Mouse (Mus musculus): ENCODE data around the gene Kcnh1. TPM values are rescaled to one million over a fixed set of nuclear protein-coding genes. Genes with fewer than 3 reads are reported as not detected.

Gene Kcnh1
- polyA plus RNA-seq, 1 experiment from 2014 or later, result 0.94 TPM

DNA sequence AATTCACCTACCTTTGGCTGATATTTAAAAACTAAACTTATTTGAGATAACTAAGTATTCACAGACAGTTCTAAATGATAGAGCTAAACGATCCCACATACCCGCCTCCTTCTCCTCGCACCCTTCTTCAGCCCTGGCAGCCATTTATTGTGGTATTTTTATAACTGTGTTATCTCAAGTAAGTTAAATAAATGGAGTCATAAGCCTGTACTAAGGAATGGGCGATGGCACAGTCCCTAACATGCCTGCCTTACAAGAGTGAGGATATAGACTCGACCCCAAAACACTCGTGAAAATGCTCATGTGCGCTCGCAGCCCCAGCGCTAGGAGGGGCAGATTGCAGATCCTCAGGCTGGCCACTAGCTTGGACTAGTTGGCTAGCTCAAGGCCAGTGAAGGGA is 79.3 kb downstream of the Kcnh1 start:
- H3K4me3 ChIP-seq, result no peak overlapping the region
- H3K9me3 ChIP-seq, result no peaks in the 10 kb centered on the region
- H3K9ac ChIP-seq (replicated peaks), result no peak overlapping the region
- no peaks in the 10 kb centered on the region for H3K36me3 ChIP-seq
- H3K27ac ChIP-seq (replicated peaks), result no peak overlapping the region
- H3K4me1 ChIP-seq, result no peaks in the 10 kb centered on the region
- WGBS, result 93% methylated on average over 9 of the region's 9 CpGs
- no peak overlapping the region for H3K4me2 ChIP-seq (replicated peaks)
- H3K27me3 ChIP-seq, result no peaks in the 10 kb centered on the region; the same call in 1 of the 2 replicates
- ATAC-seq (ENCODE audit: low FRiP score, low read depth), result no peak

DNA sequence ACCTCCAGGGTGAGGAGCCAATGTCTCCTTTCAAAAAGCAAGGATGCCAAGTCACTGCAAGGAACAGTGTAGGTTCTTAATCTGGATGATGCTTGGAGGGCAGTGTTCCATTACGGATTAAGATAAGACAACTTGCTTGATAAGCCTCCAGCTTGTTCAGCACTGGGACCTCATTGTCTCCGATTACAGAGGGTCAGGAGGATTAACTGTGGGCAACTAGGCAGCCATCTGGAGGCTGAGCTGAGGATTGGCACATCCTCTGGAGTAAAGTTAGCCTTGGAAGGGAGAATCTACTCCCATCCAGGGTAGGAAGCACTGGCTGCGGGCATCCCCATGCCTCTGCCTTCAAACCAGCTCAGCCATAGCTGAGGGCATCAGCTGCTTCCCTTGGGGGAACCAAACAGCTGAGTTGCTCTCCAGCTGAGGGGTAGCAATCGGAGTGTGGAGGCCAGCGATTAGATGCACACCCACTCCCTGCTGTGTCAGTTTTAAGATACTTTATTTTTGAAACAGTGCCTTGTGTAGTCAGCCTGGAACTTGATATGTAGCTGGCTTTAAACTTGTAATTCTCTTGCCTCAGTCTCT is 87.3 kb downstream of the Kcnh1 start:
- no peak for ATAC-seq (ENCODE audit: low FRiP score, low read depth)
- H3K4me3 ChIP-seq, result no peak overlapping the region
- no peaks in the 10 kb centered on the region for H3K9me3 ChIP-seq
- H3K4me1 ChIP-seq, result peaks cover 4% of the 10 kb centered on the region; the same call in 1 of the 2 replicates
- H3K9ac ChIP-seq (replicated peaks), result no peak overlapping the region
- no peak overlapping the region for H3K4me2 ChIP-seq (replicated peaks)
- H3K27ac ChIP-seq (replicated peaks), result no peak overlapping the region
- WGBS, result 37% methylated on average over 5 of the region's 5 CpGs
- H3K36me3 ChIP-seq, result no peaks in the 10 kb centered on the region
- peaks cover 5% of the 10 kb centered on the region for H3K27me3 ChIP-seq

DNA sequence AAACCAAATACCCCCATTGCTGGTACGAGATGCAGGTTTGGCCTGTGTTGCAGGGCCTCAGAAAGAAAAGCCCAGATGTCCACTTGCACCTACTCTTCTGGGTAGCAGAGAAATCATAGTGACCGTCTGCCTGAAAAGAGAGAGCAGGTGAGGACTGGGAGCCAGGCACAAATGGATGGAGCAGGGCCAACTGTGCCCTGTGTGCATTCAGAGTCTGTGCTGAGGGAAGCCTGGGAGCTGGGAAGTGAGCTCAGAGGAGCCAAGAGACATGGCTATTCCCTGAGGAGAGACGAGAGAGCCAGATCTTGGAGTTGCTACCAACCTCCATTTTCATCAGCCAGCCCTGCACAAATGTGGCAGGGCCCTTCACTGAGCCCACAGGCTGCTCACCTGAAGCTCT is 93.8 kb downstream of the Kcnh1 start:
- H3K4me2 ChIP-seq (replicated peaks), result no peak overlapping the region
- WGBS, result 75% methylated on average over 3 of the region's 3 CpGs

DNA sequence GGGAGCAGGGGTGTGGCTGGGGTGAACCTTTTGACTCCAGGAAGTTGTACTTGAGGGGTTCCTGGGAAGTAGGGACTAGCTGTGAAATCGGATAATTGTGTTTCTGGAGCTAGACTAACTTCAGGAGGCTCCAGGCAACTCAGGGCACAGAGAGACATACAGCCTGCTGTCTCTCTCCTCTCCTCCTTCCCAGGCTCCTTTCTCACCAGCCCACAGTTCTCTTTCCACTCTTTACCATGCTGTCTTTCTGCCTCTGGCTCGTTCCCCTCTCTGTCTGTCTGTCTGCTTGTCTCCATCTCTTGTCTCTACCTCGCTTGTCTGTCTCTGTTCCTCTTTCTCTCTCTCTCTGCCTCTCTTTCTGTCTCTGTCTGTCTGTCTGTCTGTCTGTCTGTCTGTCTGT is 94.4 kb downstream of the Kcnh1 start:
- no peak overlapping the region for H3K9ac ChIP-seq (replicated peaks)
- WGBS, result 82% methylated on average over 3 of the region's 3 CpGs
- H3K27ac ChIP-seq (replicated peaks), result no peak overlapping the region
- no peak overlapping the region for H3K4me3 ChIP-seq
- no peak for ATAC-seq (ENCODE audit: low FRiP score, low read depth)
- no peaks in the 10 kb centered on the region for H3K36me3 ChIP-seq
- no peak overlapping the region for H3K4me2 ChIP-seq (replicated peaks)
- no peaks in the 10 kb centered on the region for H3K9me3 ChIP-seq
- H3K4me1 ChIP-seq, result no peaks in the 10 kb centered on the region
- H3K27me3 ChIP-seq, result no peaks in the 10 kb centered on the region

More for the DNA sequence above, 93.8 kb downstream of the Kcnh1 start:
- H3K36me3 ChIP-seq, result no peaks in the 10 kb centered on the region
- H3K4me3 ChIP-seq, result no peak overlapping the region
- no peaks in the 10 kb centered on the region for H3K27me3 ChIP-seq
- no peak overlapping the region for H3K9ac ChIP-seq (replicated peaks)
- H3K27ac ChIP-seq (replicated peaks), result no peak overlapping the region
- no peaks in the 10 kb centered on the region for H3K9me3 ChIP-seq
- ATAC-seq (ENCODE audit: low FRiP score, low read depth), result no peak
- H3K4me1 ChIP-seq, result no peaks in the 10 kb centered on the region

DNA sequence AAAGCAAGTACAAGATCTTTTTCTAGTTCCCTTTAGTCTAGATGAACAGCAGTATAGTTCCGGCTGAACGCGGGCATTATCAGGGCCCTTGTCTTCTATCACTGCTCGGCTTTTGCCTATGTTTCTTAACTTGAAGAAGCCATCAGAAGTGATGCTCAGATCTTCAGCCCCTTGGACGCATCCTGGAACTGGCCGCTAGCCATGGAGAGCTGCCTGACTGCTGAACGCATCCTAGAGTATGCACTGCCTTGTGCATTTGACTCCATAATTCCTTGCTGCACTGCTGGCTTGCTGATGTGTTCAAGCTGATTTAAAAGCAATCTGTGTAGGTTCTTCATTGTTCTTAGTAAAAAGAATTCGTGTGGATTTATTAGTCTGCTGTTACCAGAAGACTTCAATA is 97.9 kb downstream of the Kcnh1 start:
- ATAC-seq (ENCODE audit: low FRiP score, low read depth), result no peak
- Histone ChIP-seq H3K9me3 (no peaks in the 10 kb centered on the region), H3K27me3 (no peaks in the 10 kb centered on the region), H3K4me3 (no peak overlapping the region), H3K9ac (replicated peaks) (no peak overlapping the region), H3K4me2 (replicated peaks) (no peak overlapping the region), H3K27ac (replicated peaks) (no peak overlapping the region), H3K4me1 (no peaks in the 10 kb centered on the region), H3K36me3 (no peaks in the 10 kb centered on the region)
- 83% methylated on average over 8 of the region's 8 CpGs for WGBS

DNA sequence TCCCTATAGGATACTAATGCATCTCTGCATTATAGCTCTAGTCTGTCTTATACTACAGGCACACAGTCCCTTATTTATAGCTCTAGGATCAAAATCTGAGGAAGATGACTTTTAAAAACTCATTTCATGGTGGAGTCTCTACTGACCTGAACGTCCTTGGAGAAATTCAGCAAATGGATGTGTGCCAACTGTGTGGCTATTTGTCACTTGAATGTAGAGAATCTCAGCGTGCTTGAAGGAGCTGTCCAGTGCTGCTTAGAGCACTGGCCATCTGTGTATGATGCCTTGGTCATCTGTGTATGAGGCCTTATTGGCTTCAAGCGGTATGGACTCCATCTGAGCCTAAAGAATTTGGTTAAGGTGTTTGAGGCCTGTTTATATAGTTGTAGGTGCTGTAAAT is 100.7 kb downstream of the Kcnh1 start:
- Histone ChIP-seq H3K4me1 (no peaks in the 10 kb centered on the region), H3K27ac (replicated peaks) (no peak overlapping the region), H3K9me3 (no peaks in the 10 kb centered on the region), H3K4me2 (replicated peaks) (no peak overlapping the region), H3K36me3 (no peaks in the 10 kb centered on the region), H3K27me3 (no peaks in the 10 kb centered on the region), H3K9ac (replicated peaks) (no peak overlapping the region), H3K4me3 (no peak overlapping the region)
- ATAC-seq (ENCODE audit: low FRiP score, low read depth), result no peak
- WGBS, result 76% methylated on average over 3 of the region's 3 CpGs

DNA sequence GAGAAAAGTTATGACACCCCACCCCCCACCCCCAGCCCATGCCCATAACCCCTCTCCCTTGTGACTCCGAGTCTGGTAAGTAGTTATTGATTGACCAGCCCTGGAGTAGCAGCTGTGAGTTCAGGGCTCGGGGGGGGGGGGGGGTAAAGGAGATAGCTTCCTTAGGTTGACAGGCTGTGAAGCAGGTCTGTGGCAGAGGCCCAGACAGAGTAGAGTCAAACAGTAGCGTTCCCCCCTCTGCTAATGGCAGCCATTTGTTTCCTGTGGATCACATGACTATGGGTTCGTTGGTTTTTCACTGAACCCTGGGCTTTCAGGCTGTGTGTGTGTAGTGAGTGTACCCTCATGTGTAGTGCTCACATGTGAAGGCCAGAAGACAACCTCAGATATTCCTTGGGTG is 102.8 kb downstream of the Kcnh1 start:
- H3K27me3 ChIP-seq, result no peaks in the 10 kb centered on the region
- H3K9me3 ChIP-seq, result no peaks in the 10 kb centered on the region
- H3K9ac ChIP-seq (replicated peaks), result no peak overlapping the region
- no peak for ATAC-seq (ENCODE audit: low FRiP score, low read depth)
- H3K36me3 ChIP-seq, result no peaks in the 10 kb centered on the region
- 73% methylated on average over 4 of the region's 4 CpGs for WGBS
- H3K4me3 ChIP-seq, result no peak overlapping the region
- no peaks in the 10 kb centered on the region for H3K4me1 ChIP-seq
- H3K27ac ChIP-seq (replicated peaks), result no peak overlapping the region
- no peak overlapping the region for H3K4me2 ChIP-seq (replicated peaks)

DNA sequence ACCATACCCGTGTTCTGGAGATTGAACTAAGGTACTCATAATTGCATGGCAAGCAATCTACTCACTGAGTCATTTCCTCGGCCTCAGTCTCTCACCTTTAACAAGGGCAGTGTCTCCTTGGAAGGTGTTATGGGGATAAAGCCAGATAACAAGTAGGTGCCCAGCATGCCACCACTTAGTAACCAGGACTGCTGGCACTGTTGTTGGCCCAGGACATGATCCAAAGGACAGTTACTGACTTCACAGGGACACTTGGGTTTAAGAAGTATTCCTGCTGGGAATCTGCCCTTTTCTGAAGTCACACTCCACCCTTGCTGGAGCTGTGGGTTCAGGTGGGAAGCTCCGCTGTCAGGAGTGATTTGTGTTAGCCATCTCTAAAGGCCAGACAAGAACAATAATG is 103.3 kb downstream of the Kcnh1 start:
- ATAC-seq (ENCODE audit: low FRiP score, low read depth), result no peak
- Histone ChIP-seq H3K9me3 (no peaks in the 10 kb centered on the region), H3K4me2 (replicated peaks) (no peak overlapping the region), H3K4me3 (no peak overlapping the region), H3K9ac (replicated peaks) (no peak overlapping the region), H3K27ac (replicated peaks) (no peak overlapping the region), H3K36me3 (no peaks in the 10 kb centered on the region), H3K27me3 (no peaks in the 10 kb centered on the region), H3K4me1 (no peaks in the 10 kb centered on the region)
- 81% methylated on average over 3 of the region's 3 CpGs for WGBS

DNA sequence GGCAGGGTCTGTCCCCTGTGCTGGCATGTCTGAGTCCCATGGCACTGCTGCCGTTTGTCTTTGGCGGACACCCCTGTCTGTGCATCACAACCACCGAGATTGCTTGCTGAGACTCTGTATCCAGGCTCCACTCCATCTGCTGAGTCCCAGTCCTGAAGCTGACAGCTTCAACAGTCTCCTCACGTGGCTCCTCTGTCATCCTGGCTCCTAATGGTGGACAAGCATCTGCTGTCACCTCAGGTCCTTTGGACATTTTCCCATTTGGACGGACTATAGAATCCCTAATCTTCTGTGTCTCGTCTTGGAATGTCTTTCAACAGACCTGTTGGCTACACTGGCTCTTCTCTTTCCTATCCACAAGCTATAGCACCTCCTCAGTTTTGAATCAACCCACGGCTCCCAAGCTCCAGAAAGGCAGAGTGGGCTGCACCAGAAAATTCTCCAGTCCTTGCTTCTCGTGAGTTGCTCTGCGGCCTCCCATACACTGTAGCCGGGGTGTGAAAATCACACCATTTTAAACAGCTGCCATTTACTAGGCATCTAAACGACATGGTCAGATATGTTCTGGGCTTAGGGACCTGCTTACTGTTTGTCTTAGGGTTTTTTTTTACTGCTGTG is 104.8 kb downstream of the Kcnh1 start:
- no peak for ATAC-seq (ENCODE audit: low FRiP score, low read depth)
- Histone ChIP-seq H3K9me3 (no peaks in the 10 kb centered on the region), H3K4me1 (no peaks in the 10 kb centered on the region), H3K9ac (replicated peaks) (no peak overlapping the region), H3K4me3 (no peak overlapping the region), H3K27ac (replicated peaks) (no peak overlapping the region), H3K27me3 (no peaks in the 10 kb centered on the region), H3K4me2 (replicated peaks) (no peak overlapping the region), H3K36me3 (no peaks in the 10 kb centered on the region)
- 85% methylated on average over 11 of the region's 11 CpGs for WGBS

DNA sequence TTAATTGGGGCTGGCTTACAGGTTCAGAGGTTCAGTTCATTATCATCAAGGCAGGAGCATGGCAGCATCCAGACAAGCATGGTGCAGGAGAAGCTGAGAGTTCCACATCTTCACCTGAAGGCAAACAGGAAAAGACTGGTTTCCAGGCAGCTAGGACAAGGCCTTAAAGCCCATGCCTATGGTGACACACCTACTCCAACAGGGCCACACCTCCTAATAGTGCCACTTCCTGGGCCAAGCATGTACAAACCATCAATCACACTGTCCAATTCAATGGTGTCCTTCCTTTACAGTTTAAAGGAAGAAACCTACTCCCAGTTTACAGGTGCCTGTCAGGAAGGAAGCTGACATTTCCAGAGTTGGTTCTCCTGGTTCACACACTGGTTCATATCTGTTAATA is 105.3 kb downstream of the Kcnh1 start:
- Histone ChIP-seq H3K9ac (replicated peaks) (no peak overlapping the region), H3K9me3 (no peaks in the 10 kb centered on the region), H3K4me3 (no peak overlapping the region), H3K4me1 (no peaks in the 10 kb centered on the region), H3K27ac (replicated peaks) (no peak overlapping the region), H3K27me3 (no peaks in the 10 kb centered on the region), H3K36me3 (no peaks in the 10 kb centered on the region), H3K4me2 (replicated peaks) (no peak overlapping the region)
- no peak for ATAC-seq (ENCODE audit: low FRiP score, low read depth)

DNA sequence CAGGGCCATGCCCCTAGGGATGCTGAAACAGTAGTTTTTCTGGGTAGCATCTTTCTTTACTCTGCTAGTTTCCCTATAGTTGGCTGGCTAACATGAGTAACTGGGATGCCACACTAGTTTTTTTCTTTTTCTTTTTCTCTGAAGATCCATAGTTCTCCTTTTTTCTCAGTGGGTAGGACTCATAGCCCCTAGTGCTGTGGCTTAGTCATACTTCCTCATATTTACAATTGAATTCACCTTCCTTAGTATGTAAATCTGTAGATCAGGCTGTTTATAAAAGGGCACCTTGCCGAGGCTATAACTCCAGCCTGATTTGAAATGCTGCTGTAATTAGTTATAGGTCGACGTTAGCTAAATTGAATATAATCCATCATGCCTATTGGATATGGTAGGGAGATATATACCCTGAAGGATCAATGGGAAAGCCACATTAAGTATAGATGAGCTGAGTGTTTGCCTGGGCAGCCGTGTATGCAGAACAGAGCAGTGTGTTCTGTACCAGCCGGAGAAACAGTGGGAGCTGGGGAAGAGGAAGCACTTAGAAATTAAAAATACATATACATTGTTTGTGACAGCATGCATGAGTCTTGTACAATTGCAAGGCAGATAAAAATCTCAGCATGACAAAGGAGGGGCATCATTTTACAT is 107.0 kb downstream of the Kcnh1 start:
- Histone ChIP-seq H3K36me3 (no peaks in the 10 kb centered on the region), H3K27me3 (no peaks in the 10 kb centered on the region), H3K4me3 (no peak overlapping the region), H3K4me1 (no peaks in the 10 kb centered on the region), H3K27ac (replicated peaks) (no peak overlapping the region), H3K4me2 (replicated peaks) (no peak overlapping the region), H3K9ac (replicated peaks) (no peak overlapping the region), H3K9me3 (no peaks in the 10 kb centered on the region)
- WGBS, result 72% methylated on average over 5 of the region's 5 CpGs
- ATAC-seq (ENCODE audit: low FRiP score, low read depth), result no peak

DNA sequence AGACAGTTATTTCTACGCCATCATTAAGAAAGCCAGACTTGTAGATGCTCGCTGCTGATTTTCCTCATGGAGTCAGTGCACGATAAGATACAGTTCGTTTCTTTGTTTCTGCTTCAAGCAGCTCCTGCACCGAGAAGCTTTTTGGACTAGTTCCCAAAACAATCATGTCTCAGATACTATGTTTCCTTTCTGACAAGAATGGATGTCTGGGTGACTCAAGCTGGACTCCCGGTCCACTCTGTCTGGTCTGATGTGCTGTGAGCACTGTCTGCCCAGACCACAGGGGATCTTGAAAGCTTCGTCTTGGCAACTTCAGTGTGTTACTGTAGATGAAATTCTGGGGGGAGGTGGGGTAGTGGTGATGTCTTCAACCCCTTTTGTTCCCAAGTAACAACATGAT is 109.8 kb downstream of the Kcnh1 start:
- WGBS, result 83% methylated on average over 7 of the region's 7 CpGs
- no peaks in the 10 kb centered on the region for H3K27me3 ChIP-seq

More for the DNA sequence above, 109.8 kb downstream of the Kcnh1 start:
- Histone ChIP-seq H3K27ac (replicated peaks) (no peak overlapping the region), H3K4me1 (no peaks in the 10 kb centered on the region), H3K36me3 (no peaks in the 10 kb centered on the region), H3K4me3 (no peak overlapping the region), H3K9ac (replicated peaks) (no peak overlapping the region), H3K4me2 (replicated peaks) (no peak overlapping the region), H3K9me3 (no peaks in the 10 kb centered on the region)
- no peak for ATAC-seq (ENCODE audit: low FRiP score, low read depth)
